Mouse (Mus musculus) megakaryocyte, adult 5-6 weeks (primary cell): ENCODE data around the gene Nphp1. TPM values are rescaled to one million over a fixed set of nuclear protein-coding genes. Genes with fewer than 3 reads are reported as not detected.

Experiments
- ATAC-seq: 2 replicates; pipeline ENCODE4 v1.8.0; 2016; ENCODE audit warnings: mild to moderate bottlenecking, inconsistent platforms; ENCODE audit not compliant: poor library complexity, severe bottlenecking
- total RNA-seq, 2 experiments: library from RNA; stranded (forward) in 1 of 2; stranded (reverse) in 1 of 2; fragments of 153-499, 151-499 nt in 1 of 2; fragments of 221-1000, 200-1000 nt in 1 of 2; gene quantifications; 2 replicates each; pipeline versions ENCODE4 v1.2.3 to v1.2.4; 2015 to 2017

Nphp1 gene
- total RNA-seq, 2 experiments from 2014 or later: 1.7 to 2.1 TPM

DNA sequence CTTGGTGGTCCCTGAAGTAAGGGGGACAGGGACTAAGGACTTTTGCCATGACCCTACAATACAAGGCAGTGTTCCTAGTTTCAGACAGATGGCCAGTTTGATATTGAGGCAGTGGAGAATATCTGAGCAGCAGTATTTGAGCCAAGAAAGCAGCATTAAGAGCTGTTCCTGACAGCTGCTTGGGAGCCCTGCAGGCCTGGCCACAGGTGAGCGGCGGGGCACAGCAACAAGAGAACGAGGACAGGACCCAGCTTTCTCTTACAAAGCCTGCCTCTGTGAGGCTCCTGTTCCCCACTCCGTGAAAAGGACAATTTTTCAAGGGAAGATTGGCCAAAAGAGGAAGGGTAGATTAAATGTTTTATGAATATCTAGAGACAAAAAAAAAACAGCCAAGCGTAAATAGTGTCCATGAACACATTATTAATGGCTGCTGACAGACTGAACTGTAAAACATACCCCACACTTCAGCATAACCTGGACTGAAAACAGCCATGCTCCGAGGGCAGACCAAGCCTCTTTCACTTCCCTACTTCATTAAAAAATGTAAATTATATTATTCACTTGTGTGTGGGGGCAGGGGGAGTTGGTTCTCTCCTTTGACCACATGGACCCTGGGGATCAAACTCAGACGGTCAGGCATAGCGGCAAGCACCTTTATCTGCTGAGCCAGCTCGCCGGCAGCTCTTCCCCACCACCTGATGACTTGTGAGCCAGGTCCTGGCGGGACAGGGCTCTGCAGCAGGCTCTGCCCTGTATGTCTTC, 36.7 kb downstream of the Nphp1 start:
- ATAC-seq: no peak

DNA sequence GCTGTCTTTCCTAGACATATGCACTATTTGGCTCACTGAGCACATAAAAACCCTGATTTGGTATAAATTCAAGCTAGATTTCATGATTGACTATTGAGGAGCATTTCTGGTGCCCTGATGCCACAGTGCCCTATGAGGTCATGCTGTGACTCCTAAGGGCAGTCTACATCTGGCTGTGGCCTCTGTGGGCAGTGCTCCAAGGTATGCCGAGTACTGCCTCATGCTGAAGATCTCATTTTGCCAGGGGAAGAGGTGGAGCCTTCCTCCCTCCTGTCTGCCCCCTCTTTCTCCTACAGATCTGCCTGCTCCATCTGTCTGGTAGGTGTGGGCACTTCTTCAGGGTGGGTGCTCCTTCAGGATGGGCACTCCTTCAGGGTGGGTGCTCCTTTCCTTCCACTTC, 39.3 kb downstream of the Nphp1 start:
- ATAC-seq: no peak

DNA sequence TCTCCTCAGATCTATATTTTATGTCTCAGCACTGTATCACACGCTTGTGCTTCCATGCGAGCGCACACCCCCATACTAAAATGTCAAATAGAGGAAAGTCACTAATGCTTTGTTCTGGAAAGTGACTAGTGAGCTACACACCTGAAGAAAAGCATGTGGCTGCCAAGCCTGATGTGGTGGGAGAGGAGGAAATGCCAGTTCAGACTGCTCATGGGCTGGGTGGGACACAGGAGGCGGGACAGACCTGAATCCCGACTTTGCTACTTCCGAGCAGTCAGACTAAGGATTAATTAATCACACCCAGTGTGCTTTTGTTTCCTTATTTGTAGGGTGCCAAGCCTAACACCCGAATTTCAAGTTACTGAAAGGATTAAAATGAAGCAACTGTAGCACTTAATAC, 40.4 kb downstream of the Nphp1 start:
- ATAC-seq: no peak

DNA sequence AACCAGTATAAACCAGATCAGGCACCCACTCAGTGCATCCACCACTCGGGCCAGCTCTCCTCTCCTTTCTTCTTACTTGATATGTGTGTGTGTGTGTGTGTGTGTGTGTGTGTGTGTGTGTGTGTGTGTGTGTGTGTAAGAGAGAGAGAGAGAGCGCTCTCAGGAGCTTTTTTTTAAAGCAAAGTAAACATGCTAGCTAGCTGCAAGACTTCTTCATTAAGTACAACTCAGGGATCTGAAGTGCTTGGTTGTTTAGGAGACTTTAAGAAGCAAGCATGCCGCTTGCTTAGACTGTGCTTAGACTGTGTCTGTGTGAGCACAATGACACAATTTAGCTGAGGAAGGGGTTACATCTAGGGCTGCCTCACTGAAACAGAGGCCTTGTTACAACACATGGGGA, 46.1 kb downstream of the Nphp1 start:
- no peak for ATAC-seq

DNA sequence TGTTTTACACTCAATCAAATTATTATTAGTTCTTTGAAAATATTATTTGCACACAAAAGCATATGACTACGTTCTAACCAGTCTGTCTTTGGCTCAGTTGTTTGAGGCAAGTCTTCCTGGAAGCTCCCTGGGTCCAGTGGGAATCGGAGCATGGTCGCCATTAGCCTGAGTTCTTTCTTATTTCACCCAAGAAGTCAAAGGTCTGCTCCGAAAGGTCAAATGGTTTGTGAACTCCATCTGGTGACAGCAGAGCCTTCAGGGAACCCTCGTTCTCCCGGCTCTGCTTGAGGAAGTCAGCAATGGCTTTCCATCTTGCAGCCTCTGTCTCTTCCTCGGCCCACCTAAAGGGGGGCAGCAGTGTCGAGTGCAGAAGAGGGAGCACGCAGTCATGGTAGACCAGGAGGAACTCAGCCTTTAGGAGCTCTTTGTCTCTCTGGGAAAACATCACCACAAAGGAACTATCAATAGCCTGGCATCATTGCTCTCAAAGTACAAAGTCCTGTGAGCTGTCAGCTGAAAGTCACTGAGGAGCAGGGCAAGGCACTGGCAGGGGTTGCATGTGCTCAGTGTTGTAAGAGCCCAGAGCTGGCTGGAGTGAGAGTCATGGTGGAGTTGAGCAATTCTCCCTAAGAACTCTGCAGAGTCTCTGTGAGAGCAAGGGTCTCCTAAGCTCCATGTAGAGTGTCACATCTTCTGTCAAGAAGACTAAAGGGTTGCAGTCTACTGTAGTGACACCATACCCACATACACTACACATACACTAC, 47.8 kb downstream of the Nphp1 start:
- ATAC-seq: peak; percentile 66; the same call in 1 of the 2 replicates

DNA sequence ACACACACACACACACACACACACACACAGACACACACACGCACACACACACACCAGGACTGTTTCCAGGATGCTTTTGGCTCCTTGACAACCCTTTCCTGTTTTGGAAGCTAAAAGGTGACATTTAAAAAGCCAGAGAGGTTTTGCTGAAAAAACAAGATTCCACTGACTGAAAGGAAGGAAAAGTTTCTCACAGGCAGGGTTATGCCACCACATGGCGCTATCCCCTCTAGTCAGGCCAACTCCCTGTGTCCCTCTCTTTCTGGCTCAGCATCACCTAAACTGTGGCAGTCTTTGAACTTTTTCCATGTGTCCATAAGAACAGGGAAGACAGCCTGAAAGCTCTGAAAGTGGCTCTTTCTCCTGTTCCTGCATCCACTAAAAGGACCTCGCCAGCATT, 50.8 kb downstream of the Nphp1 start:
- ATAC-seq: no peak

DNA sequence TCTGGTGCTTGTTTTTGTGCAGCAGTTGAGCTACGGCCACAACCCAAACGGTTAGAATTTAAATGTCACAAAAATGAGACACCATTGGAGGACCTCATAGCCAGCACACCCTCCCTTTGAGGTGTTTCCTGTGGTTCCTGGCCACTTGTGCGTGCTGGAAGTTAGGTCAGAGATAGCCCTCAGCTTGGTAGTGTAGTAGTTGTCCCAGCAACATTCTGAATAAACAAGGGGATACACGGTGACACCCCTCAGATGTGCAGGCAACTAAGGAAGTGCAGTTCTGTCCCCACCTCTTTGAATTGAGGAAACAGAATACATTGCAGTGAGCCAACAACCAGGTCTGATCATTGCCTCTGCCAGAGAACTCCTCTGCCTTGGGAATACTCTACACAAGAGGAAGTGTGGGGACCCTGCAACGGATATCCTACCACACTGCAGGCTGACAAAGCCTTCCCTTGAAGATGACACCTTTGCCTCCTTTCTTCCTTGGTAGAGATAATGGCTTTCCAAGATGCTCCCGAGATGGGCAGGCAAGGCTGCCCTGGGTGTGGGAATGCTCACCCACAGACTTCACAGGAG, 52.0 kb downstream of the Nphp1 start:
- no peak for ATAC-seq

DNA sequence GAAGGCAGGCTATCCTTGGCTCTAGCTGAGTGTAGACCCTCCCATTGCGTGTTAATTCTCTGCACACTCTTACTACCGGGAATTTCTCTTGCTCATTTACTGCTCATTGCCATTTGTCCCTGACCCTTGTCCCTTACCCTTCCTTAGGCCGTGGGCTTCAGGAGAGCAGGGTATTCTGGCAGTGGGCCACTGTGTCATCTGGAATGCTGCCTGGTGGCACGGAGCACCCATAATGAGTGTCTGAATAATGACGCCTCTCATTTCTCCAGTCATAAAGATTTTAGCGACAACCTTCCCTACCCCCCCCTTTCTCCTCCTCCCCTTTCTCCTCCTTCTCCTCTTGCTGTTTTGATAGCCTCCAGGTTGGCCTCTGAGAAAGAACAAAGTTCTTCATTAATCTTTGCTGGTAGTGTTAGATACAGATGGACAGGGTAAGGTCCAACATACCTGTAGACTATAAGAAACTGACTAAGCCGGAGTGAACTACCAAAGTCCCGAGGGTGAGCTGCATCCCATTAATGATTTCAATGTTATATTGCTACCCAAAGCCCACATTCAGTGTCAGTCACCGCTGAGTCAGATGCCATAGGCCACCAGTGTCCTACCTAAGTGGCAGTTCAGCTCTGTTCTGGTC, 53.1 kb downstream of the Nphp1 start:
- ATAC-seq: no peak

DNA sequence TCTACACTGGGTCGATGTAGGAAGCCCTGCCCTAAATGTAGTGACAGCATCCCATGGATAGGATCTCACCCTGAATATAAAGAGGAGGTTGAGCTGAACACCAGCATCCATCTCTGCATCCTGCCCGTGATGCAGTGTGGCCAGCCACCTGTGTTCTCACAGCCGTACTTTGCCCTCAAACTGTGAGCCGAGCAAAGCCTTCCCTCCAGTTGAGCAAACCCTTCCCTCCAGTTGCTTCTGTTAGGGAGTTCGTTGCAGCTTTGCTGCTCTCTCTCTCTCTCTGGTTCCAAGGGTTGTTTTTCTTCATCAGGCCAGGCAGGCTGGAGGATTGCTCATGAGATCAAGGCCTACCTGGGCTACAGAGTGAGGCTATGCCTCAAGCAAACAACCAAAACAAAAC, 53.8 kb downstream of the Nphp1 start:
- ATAC-seq: no peak

DNA sequence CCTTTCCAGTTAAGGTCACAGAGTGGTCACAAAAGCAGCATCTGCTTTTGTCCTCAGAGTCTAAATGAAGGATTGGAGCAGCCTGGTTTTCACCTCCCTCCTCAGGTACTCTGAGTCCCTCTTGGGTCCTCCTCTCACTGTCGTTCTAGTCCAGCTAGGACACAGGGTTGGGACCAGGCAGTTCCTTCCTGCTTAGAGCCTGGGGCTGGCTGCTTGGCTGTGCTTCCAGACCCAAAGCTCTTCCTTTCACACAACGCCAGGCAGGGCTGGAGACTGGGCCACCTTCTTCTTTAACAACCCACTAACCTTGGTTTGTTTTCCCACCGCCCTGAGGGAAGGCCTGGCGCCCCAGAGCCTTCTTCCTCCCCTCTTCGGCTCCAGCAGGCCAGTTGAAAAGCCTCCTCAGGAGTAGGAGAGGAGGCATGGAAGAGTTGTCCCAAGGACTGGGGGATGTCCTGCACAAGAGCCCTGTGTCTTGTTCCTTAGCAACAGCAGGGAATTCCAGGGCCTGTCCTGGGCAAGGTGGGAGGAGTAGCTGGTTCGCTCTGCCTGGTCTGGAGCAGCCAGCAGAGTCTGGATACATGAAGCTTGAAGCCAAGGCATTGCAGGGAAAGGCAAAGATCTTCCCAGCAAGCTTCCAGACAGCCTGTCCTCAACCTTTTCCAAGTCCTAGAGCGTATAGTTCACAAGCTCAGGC, 58.2 kb downstream of the Nphp1 start:
- ATAC-seq: no peak

DNA sequence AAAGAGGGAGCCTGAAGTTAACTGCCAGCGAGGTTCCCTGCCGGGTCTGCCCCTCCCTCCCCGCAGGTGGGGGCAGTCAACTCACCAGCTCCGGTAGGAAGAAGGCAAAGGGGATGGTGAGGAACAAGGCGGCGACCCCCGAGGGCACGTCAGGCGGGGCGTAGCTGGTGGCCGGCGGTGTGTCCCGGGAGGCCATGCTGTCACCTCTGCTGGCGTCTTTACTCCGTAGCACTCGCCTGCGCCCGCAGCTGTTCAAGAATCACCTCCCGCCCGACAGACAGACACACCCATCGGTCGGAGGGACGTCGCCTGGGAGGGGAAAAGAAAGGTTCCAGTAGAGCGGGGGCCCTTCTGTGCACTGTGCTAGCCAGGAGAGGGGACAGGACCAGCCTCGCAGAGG, 59.0 kb downstream of the Nphp1 start, which contains the start of gene Mall:
Gene Mall (minus strand): TSS at position 262 of the 400 bp plus-strand sequence.
- ATAC-seq: no peak

DNA sequence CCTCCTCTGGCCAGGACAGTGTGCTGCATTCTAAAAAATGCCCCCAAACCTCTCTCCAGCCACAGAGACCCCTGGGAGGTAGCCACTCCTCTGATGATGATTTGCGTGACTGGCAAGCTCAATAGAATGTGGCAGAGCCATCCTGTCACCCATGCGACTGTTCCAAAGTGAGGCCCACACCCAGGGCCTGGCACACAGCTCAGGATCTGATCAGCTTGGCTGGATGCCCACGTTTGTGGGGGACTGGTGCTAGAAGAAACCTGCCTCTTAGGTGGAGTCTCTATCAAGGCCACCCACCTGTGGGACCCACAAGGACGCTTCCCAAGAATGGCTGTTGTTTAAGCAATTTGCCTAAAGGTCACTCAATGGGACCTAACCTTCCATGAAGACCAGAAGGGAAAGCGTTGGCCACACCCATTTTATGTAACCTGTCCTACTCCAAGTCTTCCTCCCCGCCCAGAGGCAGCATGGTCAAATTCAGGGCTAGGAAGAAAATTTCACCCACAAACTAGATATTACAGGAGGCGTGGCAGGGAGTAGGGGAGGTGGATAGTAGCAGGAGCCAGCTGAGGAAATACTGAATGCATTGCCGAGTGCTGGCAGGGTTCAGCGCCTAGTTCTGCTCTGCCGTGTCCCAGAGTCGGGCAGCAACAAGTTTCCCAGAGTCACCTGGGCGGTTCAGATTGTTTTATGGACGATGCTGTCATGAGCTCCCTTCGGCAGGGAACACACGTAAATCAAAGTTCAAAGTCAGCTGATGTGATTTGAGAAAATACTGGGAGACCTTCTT, 59.8 kb downstream of the Nphp1 start:
- no peak for ATAC-seq

DNA sequence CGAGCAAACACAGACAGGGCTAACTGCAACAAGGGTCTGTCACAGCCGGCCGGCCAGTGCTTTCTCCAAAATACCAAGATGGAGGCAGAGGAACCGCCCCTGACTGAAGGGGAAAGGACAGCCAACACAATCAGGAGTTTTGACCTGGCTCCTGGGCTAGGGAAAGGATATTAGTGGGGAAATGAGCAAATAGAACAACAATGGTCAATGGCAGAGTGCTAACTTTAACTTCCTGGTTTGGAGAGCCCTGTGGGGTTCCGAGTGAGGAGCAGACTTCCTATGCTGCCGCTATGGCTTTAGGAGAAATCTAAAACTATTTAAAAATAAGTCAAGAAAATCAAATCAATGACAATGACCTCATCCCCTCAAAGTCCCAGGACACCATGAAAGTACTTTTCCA, 60.6 kb downstream of the Nphp1 start:
- ATAC-seq: no peak

DNA sequence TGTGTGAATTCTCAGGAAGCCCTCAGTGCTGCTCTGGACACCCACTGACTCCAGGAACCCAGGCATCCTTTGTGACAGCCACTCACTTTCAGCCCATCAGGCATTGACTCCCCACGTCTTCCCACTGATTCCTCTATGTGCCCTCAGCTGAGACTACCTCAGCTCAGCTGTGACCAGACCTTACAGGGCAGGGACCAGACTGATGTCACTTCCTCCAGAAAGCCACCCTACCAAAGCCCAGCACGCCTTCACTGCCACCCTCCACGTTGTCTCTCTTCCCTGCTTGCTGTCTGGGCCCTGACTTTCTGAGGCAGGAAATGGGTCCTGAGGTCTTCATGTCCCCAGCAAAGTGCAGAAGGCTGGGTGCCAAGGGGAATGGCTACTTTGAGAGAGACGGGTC, 65.5 kb downstream of the Nphp1 start:
- peak; percentile 62 for ATAC-seq

DNA sequence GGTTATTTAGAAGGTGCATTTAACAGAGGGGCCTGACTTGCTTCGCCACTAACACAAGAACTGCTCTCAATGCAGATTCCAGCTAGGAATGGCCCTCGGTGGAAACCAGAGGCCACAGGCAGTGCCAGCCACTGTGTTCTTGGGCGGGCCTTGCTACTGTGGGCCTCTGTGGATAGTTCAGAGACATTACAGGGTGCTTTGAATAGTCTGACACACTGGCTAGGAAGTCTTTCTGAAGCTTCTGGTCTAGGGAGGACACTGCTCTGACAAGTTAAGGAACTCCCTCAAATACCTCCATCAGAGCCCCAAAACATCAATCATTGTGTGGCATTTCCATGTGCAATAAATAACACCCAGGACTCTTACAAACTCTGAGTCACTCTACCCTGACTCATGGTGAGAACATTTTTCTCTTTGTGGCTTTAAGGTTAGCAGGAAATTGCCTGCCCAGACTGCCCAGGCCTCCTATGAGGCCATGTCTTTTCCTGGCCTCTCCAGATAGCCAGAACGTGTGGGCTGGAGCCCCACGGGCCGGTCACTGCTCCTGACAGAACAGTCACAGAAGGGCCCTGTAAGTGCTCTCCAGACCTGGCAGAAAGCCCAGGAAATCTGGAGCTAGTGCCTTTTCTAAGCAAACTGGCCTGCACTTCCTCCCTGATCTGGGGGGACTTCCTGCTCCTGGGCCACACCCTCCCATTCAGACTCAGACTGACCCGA, 66.4 kb downstream of the Nphp1 start:
- 0 out of 2 replicates have a peak, but pooled peaks have one; percentile 26 for ATAC-seq

DNA sequence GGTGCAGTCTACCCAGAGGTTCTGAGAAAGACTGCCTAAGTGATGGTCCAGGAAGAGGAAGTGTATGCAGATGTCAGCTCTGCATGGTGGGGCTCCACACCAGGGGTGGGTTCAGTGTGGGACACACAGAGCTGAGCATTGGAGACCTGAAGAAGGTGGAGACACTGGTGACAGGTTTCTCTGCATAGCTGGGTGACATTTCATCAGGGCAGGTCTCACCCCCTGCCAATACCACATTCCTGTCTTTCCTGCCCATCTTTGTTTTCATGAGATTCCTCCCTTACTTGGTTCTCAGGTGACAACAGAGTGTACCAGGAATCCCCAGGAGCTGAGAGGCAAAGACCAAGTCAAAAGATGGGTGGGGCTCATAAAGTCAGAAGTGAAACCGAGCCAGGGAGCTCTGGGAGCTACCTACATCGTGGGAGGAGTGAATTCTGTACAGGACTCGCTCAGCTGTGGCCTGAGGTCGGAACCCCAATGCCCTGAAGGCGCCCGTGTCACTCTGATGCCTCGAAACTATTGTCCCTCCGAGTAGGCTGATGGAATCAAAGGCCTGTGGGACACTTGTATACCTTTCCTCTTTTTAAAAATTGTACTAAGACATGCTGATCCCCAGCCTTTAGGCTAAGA, 69.7 kb downstream of the Nphp1 start:
- no peak for ATAC-seq

DNA sequence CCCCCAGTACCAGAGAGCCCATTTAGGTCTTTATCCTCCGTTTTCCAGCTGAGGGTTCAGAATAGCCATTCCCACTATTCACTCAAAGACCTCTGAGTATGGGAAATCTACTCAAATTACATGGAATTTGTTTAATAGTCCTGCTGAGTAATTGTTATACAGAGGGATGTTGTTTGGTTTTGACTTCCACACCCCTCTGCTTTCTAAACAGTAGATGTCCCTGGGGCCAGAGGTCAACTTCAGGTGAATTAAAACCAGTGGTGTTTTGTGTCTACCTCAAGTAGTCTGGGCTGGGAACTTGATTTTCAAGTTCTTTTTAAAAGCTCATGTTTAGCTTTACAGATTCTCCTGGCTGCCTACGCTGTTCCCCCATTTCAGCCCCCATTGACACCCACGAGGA, 74.0 kb downstream of the Nphp1 start:
- ATAC-seq: no peak

DNA sequence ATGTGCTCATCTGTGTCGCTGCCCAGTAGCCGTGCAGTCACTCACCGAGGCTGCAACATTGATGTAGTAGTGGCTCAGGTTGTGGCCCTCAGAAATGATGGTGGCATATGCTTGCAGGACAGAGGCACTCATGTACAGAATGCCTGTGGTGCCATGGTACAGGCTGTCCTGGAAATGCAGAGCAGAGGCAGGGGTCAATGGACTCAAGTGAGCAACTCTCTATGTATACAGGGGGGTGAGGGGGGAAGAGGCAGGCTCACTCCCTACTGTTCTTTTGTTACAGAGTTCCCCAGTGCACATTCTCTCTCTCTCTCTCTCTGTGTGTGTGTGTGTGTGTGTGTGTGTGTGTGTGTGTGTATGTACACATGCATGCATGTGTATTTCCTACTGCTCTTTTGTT, 79.9 kb downstream of the Nphp1 start:
- no peak for ATAC-seq

DNA sequence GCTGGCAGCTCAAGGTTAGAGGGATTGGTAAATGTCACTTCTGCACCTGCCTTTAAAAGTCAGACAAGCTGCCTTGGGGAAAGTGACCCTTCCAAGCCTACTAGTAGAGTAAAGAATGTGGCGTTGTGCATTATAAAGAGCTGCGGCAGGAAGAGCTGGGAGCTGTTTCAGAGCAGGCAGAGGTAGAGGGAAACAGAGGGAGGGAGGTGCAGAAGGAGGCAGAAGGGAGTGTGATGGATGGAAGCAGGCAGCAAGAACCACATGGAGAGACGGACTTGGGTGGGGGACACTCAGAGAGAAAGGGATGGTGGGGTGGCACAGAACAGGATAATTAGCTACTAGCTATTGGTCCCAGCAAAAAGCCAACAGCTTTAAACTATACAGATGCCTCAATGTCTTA, 80.6 kb downstream of the Nphp1 start:
- no peak for ATAC-seq
